Mouse (Mus musculus): ENCODE data around the gene Def6.
A peak's percentile ranks its signal among the peaks of the same experiment; 100 is the strongest.

DNA sequence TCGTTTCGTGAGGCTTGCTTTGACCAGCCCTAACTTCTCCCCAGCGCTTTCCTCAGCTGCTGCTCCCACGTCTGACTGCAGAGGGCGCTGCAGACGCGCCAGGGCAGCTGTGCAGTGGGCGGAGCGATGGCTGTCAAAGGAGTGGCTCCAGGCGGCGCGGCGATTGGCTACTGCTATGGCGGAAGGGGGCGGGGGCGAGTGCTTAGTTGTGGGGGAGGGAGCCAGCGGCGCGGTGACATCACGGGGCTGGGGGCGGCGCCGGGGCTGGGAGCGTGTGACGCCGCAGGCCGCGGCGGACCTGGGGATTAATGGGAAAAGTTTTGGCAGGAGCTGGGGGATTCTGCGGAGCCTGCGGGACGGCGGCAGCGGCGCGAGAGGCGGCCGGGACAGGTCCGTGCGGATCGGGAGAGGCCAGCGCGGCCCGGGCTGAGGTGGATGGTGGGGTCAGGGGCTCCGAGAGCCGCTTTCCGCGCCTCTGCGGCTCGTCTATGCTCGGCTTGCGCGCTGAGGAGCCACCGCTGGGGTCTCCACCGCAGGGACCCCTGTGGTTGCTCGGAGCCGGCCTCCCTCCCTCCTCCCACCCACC lies 25.0 kb downstream of the Def6 start, which contains the start of gene Ppard:
- TF ChIP-seq POLR2A (IDR thresholded peaks at IDR 0.05; ENCODE audit: low read depth, low read length) (peak; percentile 12), CTCF (IDR thresholded peaks at IDR 0.05; ENCODE audit: extremely low read depth, insufficient read depth, insufficient read length, insufficient replicate concordance) (peak; percentile 98)
